Mouse (Mus musculus): ENCODE measurements around the gene Tmprss2.
A peak's percentile ranks its signal among the peaks of the same experiment; 100 is the strongest.
"Not testable (repeated sequence)": the region's sequence is repeated elsewhere in the genome, so short reads cannot be mapped to it uniquely, and the experiment has no call there.

Tmprss2 gene

DNA sequence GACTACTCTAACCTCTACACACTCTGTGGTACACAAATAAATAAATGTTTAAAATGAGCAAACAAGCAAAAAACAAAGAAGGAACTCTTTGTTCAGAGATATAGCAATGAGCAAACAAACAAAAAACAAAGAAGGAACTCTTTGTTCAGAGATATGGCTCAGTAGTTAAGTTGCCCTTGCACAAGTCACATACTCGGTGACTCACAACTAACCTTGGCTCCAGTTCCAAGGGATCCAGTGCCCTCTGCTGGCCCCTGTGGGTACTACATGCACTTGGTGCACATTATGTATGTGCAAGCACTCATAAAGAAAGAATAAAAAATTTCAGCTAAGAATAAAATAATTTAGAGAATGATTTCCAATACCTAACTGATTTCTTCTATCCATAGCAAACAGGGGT is 17.9 kb downstream of the Tmprss2 start:
- peak; percentile 50 to 76 for DNase-seq (ENCODE audit: low read depth in 1 of 2, low spot score in 2 of 2)

DNA sequence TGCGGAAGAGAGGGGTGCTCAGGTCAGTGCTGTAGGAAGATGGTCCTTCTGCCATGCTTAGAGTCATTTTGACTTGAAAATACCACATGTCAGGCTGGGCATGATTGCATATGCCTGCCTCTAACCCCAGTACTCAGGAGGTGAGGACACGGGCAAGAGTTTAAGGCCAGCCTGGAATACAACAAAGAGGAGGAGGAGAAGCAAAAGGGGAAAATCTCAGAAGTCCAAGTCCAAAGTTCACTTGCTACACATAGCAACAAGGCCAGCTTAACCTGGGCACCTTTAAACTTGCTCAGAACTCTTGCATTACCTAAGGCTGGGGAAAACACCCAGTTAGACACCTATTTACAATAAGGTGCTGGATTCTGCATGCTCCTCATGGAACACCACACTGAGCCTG is 19.5 kb downstream of the Tmprss2 start:
- no peak for DNase-seq (ENCODE audit: low read depth in 1 of 2, low spot score in 2 of 2)

DNA sequence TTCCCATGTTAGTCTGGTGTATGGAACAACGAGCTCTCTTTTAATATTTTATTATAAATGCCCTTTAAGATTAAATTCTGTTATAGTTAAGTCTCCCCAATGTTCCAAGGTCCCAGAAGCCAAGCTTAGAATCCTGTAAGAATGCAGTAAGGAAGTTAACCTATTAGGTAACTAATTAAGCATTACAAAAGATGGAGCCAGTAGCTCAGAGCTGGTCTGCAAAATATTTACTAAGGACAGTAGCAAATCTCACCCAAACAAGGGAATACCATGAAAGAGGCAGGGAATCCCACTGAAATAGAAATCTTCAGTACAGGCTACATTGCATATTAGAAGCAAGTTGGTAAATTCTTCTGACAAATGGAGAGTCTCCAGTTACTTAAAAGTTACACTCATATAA is 28.1 kb downstream of the Tmprss2 start:
- DNase-seq (ENCODE audit: low read depth in 1 of 2, low spot score in 2 of 2) = not testable (repeated sequence)

DNA sequence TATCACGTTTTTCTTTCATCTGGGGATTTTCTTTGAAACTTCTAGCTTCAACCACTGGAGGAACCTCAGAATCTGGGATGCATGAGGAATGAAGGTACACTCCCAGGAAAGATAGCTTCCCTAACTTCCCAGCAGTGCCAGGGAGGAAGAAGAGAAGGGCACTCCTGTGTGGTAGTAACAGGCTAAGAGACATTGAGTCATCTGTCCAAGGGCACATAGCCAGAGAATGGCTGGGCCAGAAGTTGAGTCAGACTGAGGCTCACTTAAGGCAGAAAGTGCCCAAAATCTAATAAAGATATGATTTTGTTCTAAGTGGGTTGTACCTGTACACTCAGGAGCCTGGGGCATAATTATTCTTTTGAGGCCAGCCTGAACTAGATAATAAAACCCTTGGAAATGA is 41.6 kb downstream of the Tmprss2 start:
- no peak for DNase-seq (ENCODE audit: low read depth in 1 of 2, low spot score in 2 of 2)

- DNase-seq (ENCODE audit: low read depth in 1 of 2, low spot score in 2 of 2) = no peak
Measured at GRCm38 (mm10) chr16:97568662-97569061, 42.3 kb downstream of the Tmprss2 start.

DNA sequence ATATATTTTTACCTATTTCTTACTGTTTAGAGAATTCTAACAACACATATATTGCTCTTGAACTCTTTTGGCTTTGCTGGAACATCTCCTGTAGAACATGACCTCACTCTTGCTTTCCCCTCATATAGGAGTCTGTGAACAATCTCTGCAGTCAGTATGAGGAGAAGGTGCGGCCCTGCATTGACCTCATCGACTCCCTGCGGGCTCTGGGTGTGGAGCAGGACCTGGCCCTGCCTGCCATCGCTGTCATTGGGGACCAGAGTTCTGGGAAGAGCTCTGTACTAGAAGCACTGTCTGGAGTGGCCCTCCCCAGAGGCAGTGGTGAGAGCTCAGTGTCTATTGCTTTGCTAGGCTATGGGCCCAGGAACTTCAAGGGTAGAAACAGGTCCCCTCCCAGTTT is 66.7 kb downstream of the Tmprss2 start:
- DNase-seq (ENCODE audit: low read depth in 1 of 2, low spot score in 2 of 2) = no peak

DNA sequence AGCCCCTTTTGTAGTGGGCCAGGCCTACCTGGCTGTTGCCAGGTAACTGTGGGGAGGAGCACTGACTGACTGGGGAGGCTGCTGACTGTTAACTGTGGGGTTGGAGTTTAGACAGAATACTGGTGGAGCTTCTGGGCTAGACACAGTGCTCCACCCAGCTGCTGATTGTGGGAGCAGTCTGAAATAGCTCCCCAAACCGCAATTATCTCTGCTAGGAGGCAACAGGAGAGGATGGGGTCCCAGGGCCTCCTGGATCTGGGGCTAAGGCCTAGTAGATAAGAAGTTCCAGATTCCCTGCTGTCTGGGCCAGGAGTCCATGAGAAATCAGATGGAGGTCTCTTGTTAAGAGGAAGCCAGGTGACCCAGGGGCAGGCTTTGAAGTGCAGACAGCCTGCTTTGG is 74.1 kb downstream of the Tmprss2 start:
- no peak for DNase-seq (ENCODE audit: low read depth in 1 of 2, low spot score in 2 of 2)

GRCm38 (mm10) chr16:97535808-97536413 is 75.1 kb downstream of the Tmprss2 start:
- DNase-seq (ENCODE audit: low read depth in 1 of 2, low spot score in 2 of 2) = peak; percentile 5 to 46

- DNase-seq (ENCODE audit: low read depth in 1 of 2, low spot score in 2 of 2) = peak; percentile 10 to 11
Measured at GRCm38 (mm10) chr16:97534876-97535461, 76.0 kb downstream of the Tmprss2 start.

GRCm38 (mm10) chr16:97534448-97534847 is 76.5 kb downstream of the Tmprss2 start:
- no peak for DNase-seq (ENCODE audit: low read depth in 1 of 2, low spot score in 2 of 2)

DNA sequence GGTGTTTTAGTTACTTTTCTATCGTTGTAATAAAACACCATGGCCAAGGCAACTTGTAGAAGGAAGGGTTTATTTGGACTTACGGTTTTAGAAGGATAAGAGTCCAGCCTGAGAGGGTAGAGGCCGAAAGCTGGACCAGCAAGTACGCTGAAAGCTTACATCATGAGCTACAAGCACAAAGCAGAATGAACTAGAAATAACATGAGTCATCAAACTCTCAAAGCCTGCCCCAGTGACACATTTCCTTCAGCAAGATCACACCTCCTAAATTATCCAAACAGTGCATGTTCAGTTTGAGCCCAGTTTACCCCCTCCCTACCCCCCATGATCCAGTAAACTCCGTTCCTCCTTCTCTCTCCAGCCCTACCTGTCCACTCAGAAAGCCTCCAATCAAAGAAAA is 77.2 kb downstream of the Tmprss2 start:
- no peak for DNase-seq (ENCODE audit: low read depth in 1 of 2, low spot score in 2 of 2)

DNA sequence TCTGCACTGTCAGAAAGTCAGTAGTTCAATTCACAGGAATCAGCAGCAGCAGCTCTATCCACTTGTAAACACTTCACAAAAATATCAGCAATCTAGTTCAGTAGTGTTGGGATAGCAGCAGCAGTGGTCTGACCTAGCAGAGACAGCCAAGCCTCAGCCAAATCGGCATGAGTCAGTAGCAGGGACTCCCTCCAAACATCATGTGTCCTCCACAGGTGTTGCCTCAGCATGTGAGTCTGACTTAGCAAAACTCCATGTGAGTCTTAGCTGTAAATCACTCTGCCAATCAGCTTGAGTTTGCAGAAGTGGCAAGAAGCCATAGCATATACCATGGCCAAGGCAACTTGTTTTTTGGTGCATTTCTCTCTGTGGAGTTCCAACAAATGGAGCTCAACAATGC is 77.9 kb downstream of the Tmprss2 start:
- DNase-seq (ENCODE audit: low read depth in 1 of 2, low spot score in 2 of 2) = no peak

- DNase-seq (ENCODE audit: low read depth in 1 of 2, low spot score in 2 of 2) = no peak
Measured at GRCm38 (mm10) chr16:97529241-97529640, 81.8 kb downstream of the Tmprss2 start.

DNA sequence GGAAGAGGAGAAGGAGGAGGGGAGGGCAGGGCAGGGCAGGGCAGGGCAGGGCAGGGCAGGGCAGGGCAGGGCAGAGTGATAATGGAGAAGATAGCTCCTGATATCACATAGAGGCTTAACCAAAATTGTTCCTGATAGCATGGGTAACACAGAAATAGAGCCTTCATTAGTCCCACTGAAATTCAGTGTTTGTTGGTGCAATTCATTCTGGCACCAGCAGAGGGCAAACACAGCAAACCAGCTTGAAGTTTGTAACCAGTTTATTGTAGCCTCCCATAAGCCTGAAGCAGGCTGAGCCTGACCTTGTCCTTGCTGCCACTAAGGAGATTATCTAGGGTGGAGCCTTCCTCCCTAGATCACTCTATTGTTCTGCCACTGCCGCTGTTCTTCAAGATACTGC is 88.0 kb downstream of the Tmprss2 start:
- no peak for DNase-seq (ENCODE audit: low read depth in 1 of 2, low spot score in 2 of 2)

GRCm38 (mm10) chr16:97521983-97522382 is 89.0 kb downstream of the Tmprss2 start:
- no peak for DNase-seq (ENCODE audit: low read depth in 1 of 2, low spot score in 2 of 2)

DNA sequence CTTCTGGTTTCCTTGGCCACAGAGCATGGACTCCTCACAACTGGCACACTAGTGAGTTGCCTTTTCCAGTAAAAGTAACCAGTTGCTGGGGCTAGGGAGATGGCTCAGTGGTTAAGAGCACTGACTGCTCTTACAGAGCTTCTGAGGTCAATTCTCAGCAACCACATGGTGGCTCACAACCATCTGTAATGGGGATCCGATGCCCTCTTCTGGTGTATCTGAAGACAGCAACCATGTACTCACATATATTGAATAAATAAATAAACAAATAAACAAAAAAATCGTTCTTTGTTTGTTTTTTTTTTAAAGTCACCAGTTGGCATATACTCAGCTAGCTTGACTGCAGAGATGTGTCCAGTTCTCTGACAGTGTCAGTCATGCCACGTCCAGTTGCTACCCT is 94.7 kb downstream of the Tmprss2 start:
- DNase-seq (ENCODE audit: low read depth in 1 of 2, low spot score in 2 of 2) = no peak
